Mouse (Mus musculus) embryonic facial prominence, embryonic 12.5 days (tissue): ENCODE data around the gene Csf1. TPM values are rescaled to one million over a fixed set of nuclear protein-coding genes. Genes with fewer than 3 reads are reported as not detected.

Experiments used
- ATAC-seq: fragments of 200-750 bp; cut with Nextera tagmentation; 2 replicates; pipeline ENCODE4 v1.8.0; 2017; ENCODE audit not compliant: insufficient number of reproducible peaks, insufficient read depth, low FRiP score, low TSS enrichment
- H3K27ac ChIP-seq: fragments of 300-500 bp; sonication (generic); 2 replicates; pipeline ENCODE4 v1.5.1; 2016; ENCODE audit warnings: mild to moderate bottlenecking
- H3K27me3 ChIP-seq: fragments of 300-500 bp; sonication (generic); 2 replicates; pipeline ENCODE4 v1.6.1; 2016; ENCODE audit warnings: mild to moderate bottlenecking, moderate library complexity
- H3K36me3 ChIP-seq: fragments of 300-500 bp; sonication (generic); 2 replicates; pipeline ENCODE4 v1.6.1; 2016; ENCODE audit warnings: mild to moderate bottlenecking
- H3K4me1 ChIP-seq: fragments of 300-500 bp; sonication (generic); 2 replicates; pipeline ENCODE4 v1.6.1; 2016
- H3K4me2 ChIP-seq: fragments of 300-500 bp; sonication (generic); replicated peaks from 2 replicates; pipeline ENCODE4 v1.6.1; 2016; ENCODE audit warnings: mild to moderate bottlenecking, moderate library complexity
- H3K4me3 ChIP-seq: fragments of 300-500 bp; sonication (generic); 2 replicates; pipeline ENCODE4 v1.5.1; 2016; ENCODE audit warnings: mild to moderate bottlenecking
- H3K9ac ChIP-seq: fragments of 300-500 bp; sonication (generic); 2 replicates; pipeline ENCODE4 v1.6.1; 2016; ENCODE audit warnings: mild to moderate bottlenecking, moderate library complexity
- H3K9me3 ChIP-seq: fragments of 300-500 bp; sonication (generic); 2 replicates; pipeline ENCODE4 v1.6.1; 2016; ENCODE audit warnings: mild to moderate bottlenecking, moderate library complexity
- WGBS: fragments of 180-500 bp; shearing (Covaris S2); methylation state at CpG from one replicate; pipeline ENCODE4 v1.1.7; 2016; 5-methylcytosine and 5-hydroxymethylcytosine counted together
- polyA plus RNA-seq: library from polyadenylated mRNA; unstranded; fragments of >200 nt; fragmentation: Nextera tagmentation; extraction: Ambion mirVana; gene quantifications from 2 replicates; pipeline ENCODE4 v1.2.1, GENCODE M21; 2016

Csf1 gene
- polyA plus RNA-seq, 1 experiment from 2014 or later, result 7.2 TPM

- H3K36me3 ChIP-seq, result peaks cover 14% of the 10 kb centered on the region
- WGBS, result 89% methylated on average over 5 of the region's 5 CpGs
- H3K4me2 ChIP-seq, result no peak overlapping the region
- H3K27ac ChIP-seq, result no peak overlapping the region
- peaks cover 13% of the 10 kb centered on the region for H3K4me1 ChIP-seq
- no peaks in the 10 kb centered on the region for H3K9me3 ChIP-seq
- ATAC-seq, result no peak
- H3K4me3 ChIP-seq, result no peak overlapping the region
- no peaks in the 10 kb centered on the region for H3K27me3 ChIP-seq
- H3K9ac ChIP-seq, result no peak overlapping the region
These were observed 2.7 kb downstream of the Csf1 start for GRCm38 (mm10) chr3:107757365-107758129.

- Histone ChIP-seq H3K36me3 (peaks cover 22% of the 10 kb centered on the region), H3K4me2 (no peak overlapping the region), H3K9me3 (no peaks in the 10 kb centered on the region), H3K27me3 (no peaks in the 10 kb centered on the region), H3K9ac (no peak overlapping the region), H3K4me1 (peaks cover 13% of the 10 kb centered on the region), H3K27ac (no peak overlapping the region), H3K4me3 (no peak overlapping the region)
- WGBS, result 73% methylated on average over 2 of the region's 2 CpGs
- no peak for ATAC-seq
These were observed 3.8 kb downstream of the Csf1 start for GRCm38 (mm10) chr3:107756481-107756866.

GRCm38 (mm10) chr3:107755702-107756480 lies 4.4 kb downstream of the Csf1 start:
- Histone ChIP-seq H3K9me3 (no peaks in the 10 kb centered on the region), H3K4me1 (peaks cover 13% of the 10 kb centered on the region), H3K4me2 (no peak overlapping the region), H3K9ac (no peak overlapping the region), H3K27ac (no peak overlapping the region), H3K36me3 (peaks cover 26% of the 10 kb centered on the region), H3K4me3 (no peak overlapping the region), H3K27me3 (no peaks in the 10 kb centered on the region)
- 76% methylated on average over 5 of the region's 5 CpGs for WGBS
- no peak for ATAC-seq

- H3K4me3 ChIP-seq, result no peak overlapping the region
- no peaks in the 10 kb centered on the region for H3K9me3 ChIP-seq
- no peak for ATAC-seq
- H3K27ac ChIP-seq, result no peak overlapping the region
- H3K36me3 ChIP-seq, result peaks cover 26% of the 10 kb centered on the region
- WGBS, result 48% methylated on average over 3 of the region's 3 CpGs
- no peak overlapping the region for H3K4me2 ChIP-seq
- no peak overlapping the region for H3K9ac ChIP-seq
- peaks cover 13% of the 10 kb centered on the region for H3K4me1 ChIP-seq
- H3K27me3 ChIP-seq, result no peaks in the 10 kb centered on the region
These were observed 5.6 kb downstream of the Csf1 start for GRCm38 (mm10) chr3:107754632-107755031.

- no peak overlapping the region for H3K4me3 ChIP-seq
- no peak overlapping the region for H3K4me2 ChIP-seq
- no peak for ATAC-seq
- H3K27me3 ChIP-seq, result no peaks in the 10 kb centered on the region
- no peaks in the 10 kb centered on the region for H3K9me3 ChIP-seq
- 66% methylated on average over 3 of the region's 3 CpGs for WGBS
- no peaks in the 10 kb centered on the region for H3K4me1 ChIP-seq
- H3K36me3 ChIP-seq, result peaks cover 41% of the 10 kb centered on the region
- H3K27ac ChIP-seq, result no peak overlapping the region
- H3K9ac ChIP-seq, result no peak overlapping the region
These were observed 8.7 kb downstream of the Csf1 start for GRCm38 (mm10) chr3:107751607-107752006.

- Histone ChIP-seq H3K4me1 (no peaks in the 10 kb centered on the region), H3K4me3 (no peak overlapping the region), H3K27me3 (no peaks in the 10 kb centered on the region), H3K4me2 (no peak overlapping the region), H3K9ac (no peak overlapping the region), H3K9me3 (no peaks in the 10 kb centered on the region), H3K27ac (no peak overlapping the region), H3K36me3 (peaks cover 47% of the 10 kb centered on the region)
- no peak for ATAC-seq
- WGBS, result 79% methylated on average over 9 of the region's 9 CpGs
These were observed 9.3 kb downstream of the Csf1 start for GRCm38 (mm10) chr3:107750775-107751540.

GRCm38 (mm10) chr3:107749446-107749845 lies 10.8 kb downstream of the Csf1 start:
- Histone ChIP-seq H3K4me3 (no peak overlapping the region), H3K27ac (no peak overlapping the region), H3K4me1 (no peaks in the 10 kb centered on the region), H3K27me3 (no peaks in the 10 kb centered on the region), H3K9me3 (no peaks in the 10 kb centered on the region), H3K36me3 (peaks cover 52% of the 10 kb centered on the region), H3K9ac (no peak overlapping the region), H3K4me2 (no peak overlapping the region)
- ATAC-seq, result no peak
- 86% methylated on average over 4 of the region's 4 CpGs for WGBS

GRCm38 (mm10) chr3:107748260-107748955 lies 11.9 kb downstream of the Csf1 start:
- 79% methylated on average over 14 of the region's 14 CpGs for WGBS

GRCm38 (mm10) chr3:107746026-107746425 lies 14.2 kb downstream of the Csf1 start:
- no peak for ATAC-seq
- no peak overlapping the region for H3K9ac ChIP-seq
- H3K4me1 ChIP-seq, result peaks cover 13% of the 10 kb centered on the region
- no peak overlapping the region for H3K27ac ChIP-seq
- H3K4me3 ChIP-seq, result no peak overlapping the region
- H3K9me3 ChIP-seq, result no peaks in the 10 kb centered on the region
- 76% methylated on average over 3 of the region's 3 CpGs for WGBS
- H3K27me3 ChIP-seq, result no peaks in the 10 kb centered on the region
- peaks cover 27% of the 10 kb centered on the region for H3K36me3 ChIP-seq
- H3K4me2 ChIP-seq, result no peak overlapping the region

More at GRCm38 (mm10) chr3:107748260-107748955, 11.9 kb downstream of the Csf1 start:
- Histone ChIP-seq H3K9ac (no peak overlapping the region), H3K36me3 (peaks cover 47% of the 10 kb centered on the region), H3K27me3 (no peaks in the 10 kb centered on the region), H3K4me3 (no peak overlapping the region), H3K4me2 (no peak overlapping the region), H3K27ac (no peak overlapping the region), H3K4me1 (no peaks in the 10 kb centered on the region), H3K9me3 (no peaks in the 10 kb centered on the region)
- no peak for ATAC-seq

GRCm38 (mm10) chr3:107743650-107744049 lies 16.6 kb downstream of the Csf1 start:
- 89% methylated on average over 1 of the region's 1 CpGs for WGBS
- H3K9me3 ChIP-seq, result no peaks in the 10 kb centered on the region
- peaks cover 25% of the 10 kb centered on the region; the same call in 1 of the 2 replicates for H3K36me3 ChIP-seq
- no peak overlapping the region for H3K4me3 ChIP-seq
- no peak overlapping the region for H3K4me2 ChIP-seq
- no peaks in the 10 kb centered on the region for H3K27me3 ChIP-seq
- H3K27ac ChIP-seq, result no peak overlapping the region
- peaks cover 25% of the 10 kb centered on the region for H3K4me1 ChIP-seq
- H3K9ac ChIP-seq, result no peak overlapping the region
- ATAC-seq, result no peak

GRCm38 (mm10) chr3:107743107-107743506 lies 17.2 kb downstream of the Csf1 start:
- WGBS, result 34% methylated on average over 3 of the region's 3 CpGs
- Histone ChIP-seq H3K9ac (no peak overlapping the region), H3K4me1 (peaks cover 25% of the 10 kb centered on the region), H3K27me3 (no peaks in the 10 kb centered on the region), H3K4me3 (no peak overlapping the region), H3K4me2 (no peak overlapping the region), H3K27ac (no peak overlapping the region), H3K9me3 (no peaks in the 10 kb centered on the region), H3K36me3 (peaks cover 19% of the 10 kb centered on the region; the same call in 1 of the 2 replicates)
- no peak for ATAC-seq
